Mouse (Mus musculus) hindbrain, embryonic 13.5 days (tissue): ENCODE measurements at regions not wholly inside any gene's neighbourhood (a gene's known extent, or its start where the extent isn't known, plus 50 kb on each side); places are given as distances from the start of the nearest gene placed in this dataset.

Experiments
- ATAC-seq: fragments of 200-750 bp; cut with Nextera tagmentation; 2 replicates; pipeline ENCODE4 v1.8.0; 2017; ENCODE audit warnings: moderate TSS enrichment; ENCODE audit not compliant: low FRiP score
- H3K27ac ChIP-seq: fragments of 300-500 bp; sonication (generic); 2 replicates; pipeline ENCODE4 v1.5.1; 2015; ENCODE audit warnings: inconsistent platforms, mild to moderate bottlenecking, moderate library complexity
- H3K27me3 ChIP-seq: fragments of 300-500 bp; sonication (generic); 2 replicates; pipeline ENCODE4 v1.6.1; 2015; ENCODE audit warnings: mild to moderate bottlenecking, inconsistent platforms
- H3K36me3 ChIP-seq: fragments of 300-500 bp; sonication (generic); 2 replicates; pipeline ENCODE4 v1.6.1; 2015; ENCODE audit warnings: mild to moderate bottlenecking, inconsistent platforms
- H3K4me1 ChIP-seq: fragments of 300-500 bp; sonication (generic); replicated peaks from 2 replicates; pipeline ENCODE4 v1.6.1; 2015; ENCODE audit warnings: inconsistent platforms
- H3K4me2 ChIP-seq: fragments of 300-500 bp; sonication (generic); 2 replicates; pipeline ENCODE4 v1.6.1; 2015; ENCODE audit warnings: inconsistent platforms, mild to moderate bottlenecking, moderate library complexity
- H3K4me3 ChIP-seq: fragments of 300-500 bp; sonication (generic); 2 replicates; pipeline ENCODE4 v1.5.1; 2015; ENCODE audit warnings: mild to moderate bottlenecking, inconsistent platforms
- H3K9ac ChIP-seq: fragments of 300-500 bp; sonication (generic); 2 replicates; pipeline ENCODE4 v1.6.1; 2015; ENCODE audit warnings: mild to moderate bottlenecking, inconsistent platforms
- H3K9me3 ChIP-seq: fragments of 300-500 bp; sonication (generic); 2 replicates; pipeline ENCODE4 v1.6.1; 2016; ENCODE audit warnings: inconsistent platforms
- WGBS: fragments of 180-500 bp; shearing (Covaris S2); methylation state at CpG from one replicate; pipeline ENCODE4 v1.1.7; 2015; 5-methylcytosine and 5-hydroxymethylcytosine counted together

GRCm38 (mm10) chr14:33804321-33804720, 119.1 kb upstream of the Gdf10 start:
- Histone ChIP-seq H3K4me1 (peaks cover 10% of the 10 kb centered on the region; the same call in 1 of the 2 replicates), H3K9me3 (no peaks in the 10 kb centered on the region; the same call in 1 of the 2 replicates), H3K9ac (no peak overlapping the region), H3K27ac (no peak overlapping the region), H3K36me3 (no peaks in the 10 kb centered on the region), H3K4me3 (no peak overlapping the region), H3K4me2 (no peak overlapping the region), H3K27me3 (no peaks in the 10 kb centered on the region)
- ATAC-seq, result no peak
- 84% methylated on average over 3 of the region's 3 CpGs for WGBS

- Histone ChIP-seq H3K36me3 (no peaks in the 10 kb centered on the region), H3K27me3 (no peaks in the 10 kb centered on the region), H3K4me2 (no peak overlapping the region), H3K9me3 (no peaks in the 10 kb centered on the region; the same call in 1 of the 2 replicates), H3K4me3 (no peak overlapping the region), H3K27ac (no peak overlapping the region), H3K9ac (no peak overlapping the region), H3K4me1 (peaks cover 10% of the 10 kb centered on the region; the same call in 1 of the 2 replicates)
- 59% methylated on average over 6 of the region's 6 CpGs for WGBS
- no peak for ATAC-seq
Measured at GRCm38 (mm10) chr14:33804721-33805120, 118.7 kb upstream of the Gdf10 start.

GRCm38 (mm10) chr14:33807196-33807595, 116.2 kb upstream of the Gdf10 start:
- Histone ChIP-seq H3K36me3 (no peaks in the 10 kb centered on the region), H3K27ac (no peak overlapping the region), H3K4me2 (no peak overlapping the region), H3K9me3 (no peaks in the 10 kb centered on the region; the same call in 1 of the 2 replicates), H3K4me3 (no peak overlapping the region), H3K27me3 (no peaks in the 10 kb centered on the region), H3K4me1 (peaks cover 15% of the 10 kb centered on the region; the same call in 1 of the 2 replicates), H3K9ac (no peak overlapping the region)
- 69% methylated on average over 7 of the region's 7 CpGs for WGBS
- no peak for ATAC-seq

GRCm38 (mm10) chr14:33808593-33809265, 114.7 kb upstream of the Gdf10 start:
- Histone ChIP-seq H3K9ac (no peak overlapping the region), H3K9me3 (no peaks in the 10 kb centered on the region), H3K4me3 (no peak overlapping the region), H3K4me2 (no peak overlapping the region), H3K27ac (no peak overlapping the region), H3K27me3 (no peaks in the 10 kb centered on the region), H3K36me3 (no peaks in the 10 kb centered on the region), H3K4me1 (peaks cover 19% of the 10 kb centered on the region; the same call in 1 of the 2 replicates)
- WGBS, result 68% methylated on average over 11 of the region's 11 CpGs
- no peak for ATAC-seq

- Histone ChIP-seq H3K27ac (no peak overlapping the region), H3K9ac (no peak overlapping the region), H3K27me3 (no peaks in the 10 kb centered on the region), H3K36me3 (no peaks in the 10 kb centered on the region), H3K4me2 (no peak overlapping the region), H3K4me1 (peaks cover 19% of the 10 kb centered on the region; the same call in 1 of the 2 replicates), H3K4me3 (no peak overlapping the region), H3K9me3 (no peaks in the 10 kb centered on the region)
- WGBS, result 67% methylated on average over 4 of the region's 4 CpGs
- no peak for ATAC-seq
Measured at GRCm38 (mm10) chr14:33810584-33810983, 112.8 kb upstream of the Gdf10 start.

GRCm38 (mm10) chr14:33811241-33811640, 112.1 kb upstream of the Gdf10 start:
- Histone ChIP-seq H3K27me3 (no peaks in the 10 kb centered on the region), H3K9me3 (no peaks in the 10 kb centered on the region), H3K4me2 (no peak overlapping the region), H3K36me3 (no peaks in the 10 kb centered on the region), H3K4me3 (no peak overlapping the region), H3K27ac (no peak overlapping the region), H3K9ac (no peak overlapping the region), H3K4me1 (peaks cover 17% of the 10 kb centered on the region; the same call in 1 of the 2 replicates)
- ATAC-seq, result no peak
- 64% methylated on average over 3 of the region's 3 CpGs for WGBS

- H3K27ac ChIP-seq, result no peak overlapping the region
- H3K27me3 ChIP-seq, result no peaks in the 10 kb centered on the region
- H3K4me2 ChIP-seq, result no peak overlapping the region
- H3K4me1 ChIP-seq, result 0 out of 2 replicates have a peak, but pooled peaks cover 13% of the 10 kb centered on the region
- no peaks in the 10 kb centered on the region for H3K36me3 ChIP-seq
- no peak for ATAC-seq
- WGBS, result 77% methylated on average over 8 of the region's 8 CpGs
- H3K9ac ChIP-seq, result no peak overlapping the region
- H3K9me3 ChIP-seq, result no peaks in the 10 kb centered on the region
- no peak overlapping the region for H3K4me3 ChIP-seq
Measured at GRCm38 (mm10) chr14:33812266-33812665, 111.1 kb upstream of the Gdf10 start.

GRCm38 (mm10) chr14:33812772-33813171, 110.6 kb upstream of the Gdf10 start:
- Histone ChIP-seq H3K4me1 (0 out of 2 replicates have a peak, but pooled peaks cover 13% of the 10 kb centered on the region), H3K4me2 (no peak overlapping the region), H3K4me3 (no peak overlapping the region), H3K36me3 (no peaks in the 10 kb centered on the region), H3K9me3 (no peaks in the 10 kb centered on the region), H3K9ac (no peak overlapping the region), H3K27ac (no peak overlapping the region), H3K27me3 (no peaks in the 10 kb centered on the region)
- WGBS, result 83% methylated on average over 4 of the region's 4 CpGs
- no peak for ATAC-seq

- no peaks in the 10 kb centered on the region for H3K9me3 ChIP-seq
- H3K4me1 ChIP-seq, result 0 out of 2 replicates have a peak, but pooled peaks cover 13% of the 10 kb centered on the region
- no peak for ATAC-seq
- 85% methylated on average over 3 of the region's 3 CpGs for WGBS
- no peaks in the 10 kb centered on the region for H3K27me3 ChIP-seq
- H3K9ac ChIP-seq, result no peak overlapping the region
- no peak overlapping the region for H3K4me2 ChIP-seq
- no peaks in the 10 kb centered on the region for H3K36me3 ChIP-seq
- no peak overlapping the region for H3K4me3 ChIP-seq
- H3K27ac ChIP-seq, result no peak overlapping the region
Measured at GRCm38 (mm10) chr14:33813274-33813673, 110.1 kb upstream of the Gdf10 start.

- H3K9me3 ChIP-seq, result no peaks in the 10 kb centered on the region
- no peak overlapping the region for H3K4me2 ChIP-seq
- peaks cover 13% of the 10 kb centered on the region; the same call in 1 of the 2 replicates for H3K4me1 ChIP-seq
- H3K4me3 ChIP-seq, result no peak overlapping the region
- no peak for ATAC-seq
- H3K27ac ChIP-seq, result no peak overlapping the region
- 84% methylated on average over 1 of the region's 1 CpGs for WGBS
- no peaks in the 10 kb centered on the region for H3K36me3 ChIP-seq
- no peaks in the 10 kb centered on the region for H3K27me3 ChIP-seq
- H3K9ac ChIP-seq, result no peak overlapping the region
Measured at GRCm38 (mm10) chr14:33814107-33814506, 109.3 kb upstream of the Gdf10 start.

GRCm38 (mm10) chr14:33814599-33814998, 108.8 kb upstream of the Gdf10 start:
- H3K9ac ChIP-seq, result no peak overlapping the region
- no peaks in the 10 kb centered on the region for H3K27me3 ChIP-seq
- no peak for ATAC-seq
- H3K4me1 ChIP-seq, result peaks cover 16% of the 10 kb centered on the region; the same call in 1 of the 2 replicates
- WGBS, result 88% methylated on average over 2 of the region's 2 CpGs
- H3K27ac ChIP-seq, result no peak overlapping the region
- no peaks in the 10 kb centered on the region for H3K36me3 ChIP-seq
- no peak overlapping the region for H3K4me3 ChIP-seq
- no peak overlapping the region for H3K4me2 ChIP-seq
- H3K9me3 ChIP-seq, result no peaks in the 10 kb centered on the region

GRCm38 (mm10) chr14:33820541-33821260, 102.7 kb upstream of the Gdf10 start:
- 90% methylated on average over 14 of the region's 14 CpGs for WGBS
- Histone ChIP-seq H3K9me3 (no peaks in the 10 kb centered on the region), H3K27me3 (no peaks in the 10 kb centered on the region), H3K4me1 (peaks cover 16% of the 10 kb centered on the region; the same call in 1 of the 2 replicates), H3K4me3 (no peak overlapping the region), H3K27ac (no peak overlapping the region), H3K9ac (no peak overlapping the region), H3K4me2 (no peak overlapping the region), H3K36me3 (no peaks in the 10 kb centered on the region)
- no peak for ATAC-seq
